Mouse (Mus musculus) gonadal fat pad, adult 2 months (tissue): ENCODE measurements around the gene Col23a1. TPM values are rescaled to one million over a fixed set of nuclear protein-coding genes. Genes with fewer than 3 reads are reported as not detected.

Experiments used
- DNase-seq: peaks from one replicate; pipeline ENCODE4 v3.0.0-alpha.2; 2012; ENCODE audit warnings: low read depth
- polyA plus RNA-seq: library from polyadenylated mRNA; depleted of rRNA; stranded (reverse); fragments of >200 nt; gene quantifications from 2 replicates; pipeline ENCODE4 v1.2.3, GENCODE M21; 2012

Col23a1 gene
- polyA plus RNA-seq, 1 experiment, result 8.0 TPM

DNA sequence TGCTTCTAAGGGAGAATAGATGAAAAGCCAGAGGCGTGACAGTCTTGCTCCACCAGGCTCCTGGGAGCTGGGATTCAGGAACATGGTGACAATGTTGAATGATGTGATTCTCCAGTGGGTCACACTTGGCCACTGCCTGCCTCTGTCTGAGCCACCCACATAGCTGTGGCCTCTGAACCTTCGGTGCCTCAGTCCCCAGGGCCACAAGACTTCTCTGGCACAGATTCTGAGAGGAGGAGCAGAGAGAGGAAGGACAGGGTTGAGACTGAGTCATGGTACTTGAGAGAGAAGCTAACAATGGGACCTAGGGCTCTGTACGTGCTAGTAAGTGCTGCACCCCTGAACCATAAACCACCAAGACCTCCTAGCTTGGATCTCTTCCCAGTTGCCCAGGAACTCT is 141.6 kb downstream of the Col23a1 start:
- no peak for DNase-seq

DNA sequence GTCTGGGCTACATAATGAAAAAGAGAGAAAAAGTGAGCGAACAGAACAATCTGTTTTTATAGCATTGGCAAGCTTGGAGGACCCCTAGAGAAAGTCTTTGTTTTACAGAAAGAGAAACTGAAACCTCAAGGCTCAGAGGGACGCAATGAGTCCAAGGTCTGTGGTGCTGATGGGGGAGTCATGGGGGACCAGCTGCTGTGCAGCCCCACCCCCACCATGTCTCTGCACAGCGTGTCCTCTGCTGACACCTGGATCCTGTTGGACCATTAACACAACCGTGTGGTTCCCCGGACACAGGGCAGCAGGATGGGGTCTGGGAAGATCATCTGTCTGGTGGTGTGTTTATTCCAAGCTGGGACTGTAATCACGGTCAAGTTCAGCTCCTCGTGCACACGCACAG is 142.2 kb downstream of the Col23a1 start:
- DNase-seq, result no peak

DNA sequence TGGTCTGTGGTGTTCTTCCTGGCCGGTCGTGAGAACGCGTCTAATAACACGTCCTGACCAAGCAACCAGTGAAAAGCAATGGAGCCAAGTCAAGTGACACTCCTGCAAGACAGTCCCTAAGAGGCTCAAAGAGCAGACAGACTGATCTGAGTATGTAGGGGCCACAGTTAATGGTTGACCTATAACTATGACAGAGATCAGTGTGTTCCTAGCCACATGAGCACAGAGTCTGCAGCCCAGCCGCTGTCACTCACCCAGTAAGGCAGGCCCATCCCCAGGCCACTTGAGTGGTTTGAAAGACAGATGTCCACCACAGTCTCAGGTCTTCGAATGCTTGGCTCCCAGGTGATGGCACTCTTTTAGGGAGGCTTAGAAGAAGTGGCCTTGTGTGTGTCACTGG is 152.3 kb downstream of the Col23a1 start:
- no peak for DNase-seq

DNA sequence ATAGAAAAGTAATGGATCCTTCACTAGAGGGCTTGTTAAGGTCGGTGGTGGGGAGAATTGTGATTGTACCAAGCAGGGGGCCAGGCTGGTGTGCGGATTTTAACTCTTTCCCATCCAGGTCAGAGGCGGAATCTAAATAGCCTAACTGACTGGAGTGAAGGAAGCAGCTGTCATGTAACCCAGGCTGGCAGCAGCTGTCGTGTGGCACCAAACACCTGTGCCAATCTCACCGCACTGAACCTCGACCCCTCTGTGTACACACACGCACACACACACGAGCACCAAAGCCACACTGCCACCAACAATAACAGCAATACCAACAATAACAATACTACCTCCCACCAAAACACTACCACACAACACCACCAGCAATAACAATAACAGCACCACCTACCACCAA is 152.9 kb downstream of the Col23a1 start:
- DNase-seq, result no peak

DNA sequence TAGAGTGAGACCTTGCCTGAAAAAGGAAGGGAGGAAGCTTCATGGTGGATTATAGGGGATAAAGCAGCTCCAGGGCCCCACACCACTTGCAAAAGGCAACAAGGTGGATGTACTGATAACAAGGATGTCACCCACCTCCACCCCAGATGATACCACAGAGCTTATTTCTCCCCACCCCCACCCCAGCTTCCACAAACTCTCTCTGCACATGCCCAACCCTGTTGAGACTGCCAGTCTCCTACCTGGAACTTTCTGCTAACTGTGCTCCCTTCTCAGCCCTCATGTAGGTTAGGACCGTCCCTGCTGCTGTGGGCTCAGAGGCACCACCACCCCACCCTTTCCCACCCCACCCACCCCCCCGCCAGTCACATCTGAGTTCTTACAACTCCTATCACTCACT is 154.1 kb downstream of the Col23a1 start:
- DNase-seq, result no peak

DNA sequence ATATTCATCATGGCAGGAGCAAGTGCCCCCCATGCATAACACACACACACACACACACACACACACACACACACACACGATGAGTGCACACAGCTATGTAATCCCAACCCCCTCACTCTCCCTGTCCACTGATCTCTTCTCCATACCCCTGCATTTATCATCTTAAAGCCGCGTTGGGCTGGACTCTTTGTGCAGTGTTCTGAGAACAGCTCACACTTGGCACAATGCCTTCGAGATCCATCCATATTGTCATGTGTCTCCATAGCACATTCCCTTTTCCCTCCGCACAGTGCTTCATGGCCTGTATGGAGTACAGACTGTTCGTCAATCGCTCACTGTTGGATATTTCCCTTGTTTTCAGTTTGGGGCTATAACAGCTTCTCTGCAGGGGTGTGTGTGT is 154.9 kb downstream of the Col23a1 start:
- no peak for DNase-seq

DNA sequence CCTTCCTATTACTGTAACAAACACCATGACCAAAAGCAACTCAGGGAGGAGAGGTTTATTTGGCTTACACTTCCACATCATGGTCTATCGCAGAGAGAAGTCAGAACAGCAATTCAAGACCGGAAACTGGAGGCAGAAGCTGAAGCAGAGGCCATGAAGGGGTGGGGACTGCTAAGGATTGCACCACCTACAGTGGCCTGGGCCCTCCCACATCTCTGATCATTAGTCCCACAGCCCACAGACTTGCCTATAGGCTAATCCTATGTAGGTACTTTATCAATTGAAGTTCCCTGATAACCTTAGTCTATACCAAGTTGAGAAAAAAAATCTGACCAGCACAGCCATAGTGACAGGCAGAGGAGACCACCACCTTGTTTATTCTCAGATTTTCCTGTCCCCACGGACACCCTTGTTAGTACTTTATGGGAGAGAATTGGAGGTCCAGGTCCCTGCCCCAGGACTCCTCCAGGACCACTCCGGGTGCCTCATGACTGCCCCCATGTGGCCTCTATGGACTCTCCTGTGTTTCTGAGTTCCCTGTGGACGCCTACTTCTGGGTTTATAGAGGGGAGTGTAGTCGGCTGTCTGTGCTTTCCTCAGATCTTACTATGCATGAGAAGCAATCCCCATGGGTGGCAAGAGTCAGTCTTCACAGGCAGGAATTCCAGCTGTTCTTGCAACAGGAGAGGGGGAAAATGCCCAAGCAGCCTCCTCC is 157.1 kb downstream of the Col23a1 start:
- no peak for DNase-seq

DNA sequence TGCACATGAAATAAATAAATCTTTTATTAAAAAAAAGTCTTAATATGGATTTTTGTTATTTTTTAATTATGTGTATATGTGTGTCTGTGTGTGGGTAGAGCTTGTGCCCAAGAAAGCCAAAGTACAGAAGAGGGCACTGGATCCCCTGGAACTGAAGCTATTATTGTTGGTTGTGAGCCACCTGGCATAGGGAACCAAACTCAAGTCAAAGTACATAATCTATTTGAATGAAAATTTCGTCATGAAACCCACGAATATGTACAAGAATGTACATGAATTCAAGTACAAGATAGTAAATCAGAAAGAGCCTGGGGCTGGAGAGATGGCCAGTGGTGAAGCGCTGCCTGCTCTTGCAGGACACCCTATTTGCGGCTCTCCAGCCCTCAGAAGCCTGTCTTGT is 158.5 kb downstream of the Col23a1 start:
- peak; percentile 52 for DNase-seq

DNA sequence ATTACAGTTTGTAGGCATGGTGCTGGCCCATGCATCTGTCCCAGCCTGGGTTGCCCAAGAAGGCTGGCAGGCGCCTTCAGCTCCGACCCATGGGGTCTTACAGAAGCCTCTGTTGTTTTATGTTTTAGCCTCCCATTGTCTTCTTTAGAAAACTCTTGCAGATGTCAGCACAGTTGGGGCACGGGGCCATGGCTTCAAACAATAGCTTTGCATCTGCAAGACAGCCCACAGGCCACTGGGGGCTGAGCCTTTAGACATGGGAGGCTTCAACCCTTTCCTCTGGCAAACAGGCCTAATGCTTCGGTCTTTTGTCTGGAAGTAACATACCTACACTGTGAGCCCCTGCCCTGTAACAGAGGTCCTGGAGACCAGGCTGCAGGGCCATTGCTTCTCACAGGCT is 159.0 kb downstream of the Col23a1 start:
- no peak for DNase-seq

DNA sequence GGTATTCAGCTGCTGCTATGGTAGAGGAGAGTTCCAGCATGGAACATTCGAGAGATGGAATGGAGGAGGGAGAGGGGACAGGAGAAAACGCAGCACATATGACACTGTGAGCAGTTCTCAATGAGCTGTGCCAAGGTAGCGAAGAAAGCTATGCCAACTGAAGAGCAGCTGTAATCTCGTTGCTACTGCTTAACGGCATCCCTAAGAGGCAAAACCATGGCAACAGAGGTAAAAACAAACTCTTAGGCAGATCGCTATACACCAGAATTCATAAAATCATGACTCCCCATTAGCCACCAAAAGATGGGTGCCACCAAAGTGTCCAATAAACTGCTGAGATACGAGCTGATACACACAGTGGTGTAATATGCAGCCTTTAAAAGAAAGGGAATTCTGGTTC is 160.2 kb downstream of the Col23a1 start:
- DNase-seq, result no peak

DNA sequence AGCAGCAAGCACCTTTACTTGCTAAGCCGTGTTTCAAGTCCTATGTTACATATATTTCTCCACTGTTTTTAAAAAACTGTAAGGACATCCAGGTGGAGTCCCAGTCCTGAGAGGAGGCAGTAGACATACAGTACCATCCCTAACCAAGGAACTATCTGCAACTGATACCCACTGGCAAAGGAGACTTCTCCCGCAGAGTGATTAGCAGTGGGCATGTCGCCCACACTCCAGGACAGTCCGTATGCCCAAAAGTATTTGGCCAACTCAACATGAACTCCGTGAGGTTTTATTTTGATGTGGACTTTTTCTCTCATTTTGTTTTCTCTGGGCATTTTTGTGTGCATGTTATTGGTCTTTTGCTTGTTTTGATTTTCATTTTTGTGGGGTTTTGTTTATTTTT is 161.6 kb downstream of the Col23a1 start:
- no peak for DNase-seq

DNA sequence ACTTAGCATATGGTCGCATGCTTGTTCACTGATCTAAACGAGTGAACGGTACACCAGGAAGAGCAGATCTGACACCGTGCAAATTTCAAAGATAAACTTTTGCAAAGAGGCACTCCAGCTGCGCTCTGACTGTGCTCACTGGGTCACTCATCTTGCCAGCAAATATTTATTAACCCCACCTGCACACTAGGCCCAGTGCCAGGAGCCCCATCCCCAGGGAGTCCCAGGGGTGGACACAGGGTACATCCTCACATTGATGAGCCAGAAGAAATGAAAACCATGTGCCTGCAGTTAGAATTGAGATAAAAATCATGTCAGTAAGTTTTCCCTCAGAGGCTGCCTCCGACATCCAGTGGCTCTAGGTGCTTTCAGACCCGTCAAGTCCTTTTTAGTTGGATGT is 162.2 kb downstream of the Col23a1 start:
- no peak for DNase-seq

DNA sequence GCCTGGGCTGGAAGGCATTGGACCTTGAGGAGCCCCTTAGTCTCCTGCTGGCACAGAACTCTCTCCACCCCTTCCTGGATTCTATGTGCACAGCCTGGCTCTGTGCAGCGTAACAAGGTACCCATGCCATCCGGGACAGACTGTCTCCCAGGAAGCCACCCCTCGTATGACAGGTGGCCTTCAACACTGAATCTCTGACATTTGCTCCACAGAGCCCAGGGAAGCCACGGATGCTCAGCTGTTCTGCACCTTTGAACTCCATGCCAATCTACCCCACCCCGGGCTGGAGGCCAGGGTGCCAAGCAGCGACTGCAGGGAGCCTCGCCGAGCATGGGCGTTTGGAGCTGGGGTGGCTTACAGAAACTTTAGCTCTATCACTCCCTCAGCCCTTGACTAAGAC is 164.0 kb downstream of the Col23a1 start:
- DNase-seq, result no peak

DNA sequence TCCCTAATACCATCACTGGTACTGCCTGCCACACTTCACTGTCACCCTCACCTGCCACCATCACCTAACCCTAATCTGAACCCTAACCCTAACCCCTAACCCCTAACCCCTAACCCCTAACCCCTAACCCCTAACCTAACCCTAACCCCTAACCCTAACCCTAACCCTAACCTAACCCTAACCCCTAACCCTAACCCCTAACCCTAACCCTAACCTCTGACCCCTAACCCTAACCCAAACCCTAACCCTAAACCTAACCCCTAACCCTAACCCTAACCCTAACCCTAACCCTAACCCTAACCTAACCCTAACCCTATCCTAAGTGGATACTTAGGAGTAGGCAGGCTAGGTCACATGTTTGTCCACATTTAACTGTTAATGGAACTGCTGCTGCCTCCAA is 165.8 kb downstream of the Col23a1 start:
- DNase-seq, result no peak

DNA sequence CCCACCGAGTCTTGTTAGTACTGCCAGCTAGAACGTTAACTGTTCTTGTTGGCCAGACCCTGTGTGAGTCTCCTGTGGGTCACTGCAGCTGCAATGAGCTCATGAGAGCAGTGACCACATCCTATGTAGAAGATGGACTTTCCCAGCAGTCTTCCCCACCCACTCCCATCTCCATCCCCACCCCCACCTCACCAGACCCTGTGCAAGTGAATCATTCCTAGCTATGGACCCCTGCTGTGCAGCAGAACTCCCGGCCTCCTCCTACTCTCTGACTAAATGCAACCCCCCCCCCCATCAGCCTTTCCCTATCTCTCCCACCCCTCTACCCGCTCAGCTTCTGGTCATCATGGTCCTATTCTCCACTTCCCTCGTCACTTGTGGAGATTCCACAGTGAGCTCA is 167.9 kb downstream of the Col23a1 start:
- no peak for DNase-seq

DNA sequence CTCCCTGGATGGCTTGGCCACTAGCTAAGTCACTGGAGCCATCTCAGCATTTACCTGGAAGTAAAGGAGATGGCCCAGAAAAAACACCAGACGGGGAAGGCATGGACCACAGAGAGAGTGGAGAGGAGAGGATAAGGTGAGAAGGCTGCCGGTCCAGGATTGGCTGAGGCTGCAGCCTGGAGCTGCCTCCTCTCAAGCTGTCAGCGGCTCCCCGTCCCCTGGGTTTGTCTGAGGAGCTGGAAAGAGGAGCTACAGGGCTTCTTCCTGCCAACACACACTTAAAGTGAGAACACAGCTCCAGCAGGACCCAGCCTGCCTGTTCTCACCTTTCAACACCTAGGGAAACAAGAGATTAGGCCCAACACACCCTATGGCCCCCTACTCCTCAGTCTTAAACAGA is 168.9 kb downstream of the Col23a1 start:
- DNase-seq, result no peak

DNA sequence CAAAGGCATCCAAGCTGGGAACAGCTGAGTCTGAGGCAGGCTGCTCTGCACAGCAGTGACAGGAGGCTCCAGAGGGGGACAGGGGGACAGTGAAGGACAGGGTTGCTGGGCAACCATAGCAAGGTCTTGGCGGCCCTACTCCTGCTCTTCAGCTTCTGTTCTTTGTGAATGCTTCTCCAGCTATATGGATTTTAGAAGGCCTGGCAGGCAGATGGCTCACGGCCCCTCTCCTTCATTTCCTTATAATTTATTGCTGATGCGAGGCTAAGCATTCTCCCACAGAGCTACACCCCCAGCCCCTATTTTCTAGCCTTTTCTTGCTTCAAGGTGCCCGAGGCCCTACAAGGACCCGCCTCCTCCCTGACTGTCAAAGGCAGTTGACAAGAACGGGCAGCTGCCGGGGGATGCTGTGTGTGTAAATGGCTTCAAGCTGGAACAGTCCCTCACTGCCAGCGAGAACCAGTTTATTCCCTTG is 169.9 kb downstream of the Col23a1 start:
- no peak for DNase-seq

DNA sequence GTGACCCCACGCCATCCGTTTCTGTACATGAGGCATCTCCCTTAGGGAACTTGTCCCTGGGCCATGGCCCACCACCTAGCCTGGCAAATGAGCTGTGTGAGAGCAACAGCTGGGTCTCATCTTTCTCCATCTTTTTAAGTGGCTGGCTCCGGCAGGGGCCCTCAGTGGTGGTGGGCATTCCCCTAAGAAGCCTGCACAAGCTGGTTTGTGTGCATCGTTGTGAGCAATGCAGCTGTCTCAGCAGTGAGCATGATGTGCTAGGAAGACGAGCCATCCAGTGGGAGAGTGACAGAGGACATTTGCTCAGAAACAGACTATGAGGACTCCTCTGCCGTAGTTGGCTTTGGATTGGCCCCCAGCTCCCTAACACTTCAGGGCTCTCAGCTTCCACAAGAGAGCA is 179.0 kb downstream of the Col23a1 start:
- DNase-seq, result no peak

DNA sequence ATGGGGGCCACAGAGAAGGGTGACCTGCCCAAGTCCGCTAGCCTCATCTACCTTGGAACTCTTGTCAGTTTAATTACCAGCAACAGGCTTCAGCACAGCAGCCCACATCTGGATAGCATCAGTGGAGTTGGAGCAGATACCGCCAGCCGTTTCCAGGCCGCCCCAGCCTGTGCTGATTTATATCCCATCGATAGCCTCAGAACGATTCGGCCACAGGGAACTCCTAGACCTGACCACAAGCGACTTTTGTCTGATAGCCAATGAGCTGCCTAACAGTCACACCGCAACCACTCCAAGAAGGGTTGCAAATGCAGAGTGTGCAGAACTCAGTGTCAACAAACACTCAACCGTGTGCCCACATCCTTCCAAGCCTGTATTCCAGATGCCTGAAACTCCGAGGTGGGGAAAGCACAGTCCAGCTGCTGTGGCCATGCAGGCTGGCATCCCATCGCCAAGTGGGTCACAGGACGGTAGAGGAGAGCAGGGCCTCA is 179.7 kb downstream of the Col23a1 start:
- no peak for DNase-seq

DNA sequence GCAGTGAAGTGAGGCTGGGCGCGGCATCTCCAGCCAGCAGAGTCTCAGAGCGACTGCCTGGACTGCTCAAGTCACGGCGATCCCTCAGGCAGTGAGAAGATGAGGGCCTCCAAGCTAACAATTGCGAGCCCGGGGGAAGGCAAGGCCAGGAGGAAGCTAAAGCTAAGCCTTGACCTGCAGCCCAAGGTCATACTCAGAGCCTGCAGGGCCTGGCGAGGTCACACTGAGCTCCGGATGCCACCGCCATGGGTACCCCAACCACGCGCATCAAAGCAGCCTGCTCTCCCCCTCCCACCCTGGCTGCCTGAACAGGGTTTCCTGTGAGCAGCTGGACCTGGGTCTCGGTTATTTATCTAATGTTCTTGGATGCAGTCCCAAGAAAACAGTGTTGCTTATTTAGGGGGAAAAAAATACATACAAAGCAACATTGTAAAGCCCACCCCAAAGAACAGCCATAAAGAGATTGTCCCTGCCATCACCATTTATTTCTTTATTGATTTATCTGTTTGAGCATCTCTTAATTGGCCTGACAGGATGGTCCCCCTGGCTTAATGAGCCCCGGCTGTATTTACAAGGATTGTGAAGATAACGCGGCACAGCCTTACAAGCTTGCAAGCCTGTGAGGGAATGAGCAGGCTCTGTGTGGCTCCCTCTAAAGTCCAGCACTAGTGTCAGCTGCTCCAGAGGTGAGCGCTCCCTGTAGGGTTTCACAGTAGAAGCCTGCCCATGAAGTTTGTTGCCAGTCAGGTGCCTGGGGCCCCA is 180.8 kb downstream of the Col23a1 start:
- no peak for DNase-seq

DNA sequence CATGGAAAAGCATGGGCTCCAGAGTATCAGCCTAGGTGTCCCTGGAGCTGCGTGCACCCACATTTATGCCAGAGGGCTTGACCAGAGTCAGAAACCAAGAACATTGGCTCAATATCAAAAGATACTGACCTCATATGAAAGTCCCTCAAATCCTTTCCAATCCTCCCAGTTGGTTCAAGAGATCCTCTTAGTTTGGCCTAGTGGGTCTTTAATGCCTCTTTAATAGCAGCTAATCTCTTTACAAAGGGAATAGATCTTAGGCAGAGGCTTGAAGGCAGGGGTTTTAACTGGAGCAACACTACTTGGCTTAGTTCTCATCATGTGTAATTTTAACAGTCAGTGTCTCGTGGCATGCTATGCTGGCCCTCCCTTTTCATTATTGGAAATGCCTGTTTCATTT is 184.0 kb downstream of the Col23a1 start:
- DNase-seq, result no peak

DNA sequence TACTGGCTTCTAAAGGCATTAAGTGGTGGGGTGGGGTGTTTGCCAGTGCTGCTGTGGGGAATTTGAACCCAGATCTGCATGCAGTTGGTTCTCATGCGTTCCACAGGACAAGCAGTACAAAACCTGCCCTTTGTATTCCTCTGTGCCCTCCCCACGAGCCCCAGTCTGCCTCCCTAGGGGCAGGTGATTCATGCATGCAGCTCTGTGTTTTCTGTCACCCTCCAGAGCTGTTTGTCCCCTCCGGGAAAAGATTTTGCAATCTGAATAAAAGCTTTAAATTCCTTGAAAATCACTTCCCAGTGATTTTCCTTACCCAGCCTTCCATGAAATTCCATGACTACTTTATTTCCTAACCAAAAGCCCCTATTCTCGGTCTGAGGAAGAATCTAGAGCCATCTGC is 186.8 kb downstream of the Col23a1 start:
- no peak for DNase-seq

DNA sequence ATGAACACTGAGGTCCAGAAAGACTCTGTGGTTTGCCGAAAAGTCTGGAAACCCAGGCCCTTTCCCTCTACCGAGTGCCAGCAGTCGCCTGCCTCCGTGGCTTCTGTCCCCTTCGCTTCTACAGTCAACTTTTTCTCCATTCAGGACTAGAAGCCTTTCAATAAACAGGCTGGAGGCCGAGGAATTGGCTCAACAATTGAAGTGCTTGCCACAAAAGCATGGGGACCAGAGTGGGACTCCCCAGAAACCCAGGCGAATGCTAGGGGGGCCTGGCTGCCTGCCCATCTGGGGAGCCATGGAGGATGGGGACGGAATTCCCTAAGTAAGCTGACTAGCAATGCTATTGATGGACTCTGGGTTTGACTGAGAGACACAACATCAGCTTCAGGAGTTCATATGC is 187.9 kb downstream of the Col23a1 start:
- no peak for DNase-seq
